Mouse (Mus musculus): ENCODE measurements around the gene Oser1. TPM values are rescaled to one million over a fixed set of nuclear protein-coding genes. Genes with fewer than 3 reads are reported as not detected.
A peak's percentile ranks its signal among the peaks of the same experiment; 100 is the strongest.

Gene Oser1
- total and polyA plus RNA-seq, 3 experiments = 43.8 to 53.9 TPM; not detected in 1

DNA sequence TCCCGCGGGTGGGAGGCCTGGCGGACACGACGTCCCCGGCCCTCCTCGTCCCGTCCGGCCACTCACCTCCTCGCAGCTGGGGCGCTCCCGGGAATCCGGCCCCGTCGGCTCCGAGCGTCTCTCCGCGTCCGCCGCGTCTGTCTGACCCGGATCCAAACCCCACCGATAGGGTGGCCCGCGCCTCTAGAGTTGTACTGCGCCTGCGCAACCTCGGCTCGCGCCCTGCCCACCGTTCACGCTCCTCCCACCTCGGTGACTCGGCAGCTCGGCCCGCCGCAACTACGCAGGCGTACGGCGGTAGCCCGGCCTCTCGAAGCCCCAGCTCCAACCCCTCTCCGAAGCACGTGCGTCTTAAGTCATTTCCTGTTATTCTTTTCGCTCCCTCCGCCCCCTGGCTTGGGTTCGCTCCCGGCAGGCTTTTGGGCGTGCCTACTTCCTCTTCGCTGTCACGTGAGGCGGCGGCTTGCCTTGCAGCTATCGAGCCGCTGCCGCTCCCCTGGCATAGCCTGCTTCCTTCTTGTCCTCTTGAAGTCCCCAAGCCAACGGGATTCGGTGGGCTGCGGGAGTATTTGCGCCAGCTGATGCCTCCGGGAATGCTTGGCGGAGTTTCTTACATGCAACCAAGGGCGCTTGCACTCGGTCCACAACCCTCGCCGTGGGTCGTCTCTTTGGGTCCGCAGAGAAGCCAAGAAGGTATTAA lies 5.0 kb downstream of the Oser1 start (continued):
- TF ChIP-seq POLR2AphosphoS2 (IDR thresholded peaks at IDR 0.05; ENCODE audit: low read length) (peak; percentile 86), MYB (IDR thresholded peaks at IDR 0.05; ENCODE audit: low read depth, low read length) (no peak), ZKSCAN1 (IDR thresholded peaks at IDR 0.05; ENCODE audit: low read depth, low read length) (no peak)

DNA sequence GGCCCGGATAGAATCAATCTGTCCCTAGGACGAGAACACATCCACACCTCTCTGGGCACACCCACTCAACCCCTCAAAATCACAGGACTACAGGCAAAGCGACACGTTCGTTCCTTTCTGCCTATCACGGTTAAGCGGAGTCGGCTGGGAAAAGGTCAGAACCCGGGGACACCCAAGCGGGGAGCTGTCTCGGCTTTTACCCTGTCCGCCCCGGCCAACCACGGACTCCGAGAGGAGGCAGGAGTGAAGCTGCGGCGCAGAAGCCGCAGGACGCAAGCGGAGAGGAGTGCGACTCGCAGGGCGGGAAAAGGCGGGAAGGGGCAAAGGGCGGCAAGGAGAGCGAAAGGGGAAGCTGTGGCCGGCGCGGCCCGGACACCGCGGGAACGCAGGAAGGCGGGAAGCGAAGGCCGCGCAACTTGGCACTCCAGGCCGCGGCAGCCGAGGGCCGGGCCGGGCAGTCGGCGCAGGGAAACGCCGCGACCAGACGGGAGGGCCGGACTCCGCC lies 5.6 kb downstream of the Oser1 start:
- peaks cover 6 to 13% of the 10 kb centered on the region in 2 experiments for H3K4me1 ChIP-seq (ENCODE audit: control insufficient read depth in 1 of 2, insufficient read depth in 2 of 2, low read length in 2 of 2)
- peak overlapping the region; percentile 77 for H3K27ac ChIP-seq (ENCODE audit: control insufficient read depth, low read depth, low read length)
- DNase-seq (ENCODE audit: low read depth, low spot score) = peak; percentile 82
- no peaks in the 10 kb centered on the region for H3K9me3 ChIP-seq (replicated peaks; ENCODE audit: insufficient read depth, low read length)
- H3K36me3 ChIP-seq (ENCODE audit: control insufficient read depth in 1 of 2, insufficient read depth in 2 of 2, low read length in 2 of 2) = peaks cover 9 to 31% of the 10 kb centered on the region in 2 experiments
- TF ChIP-seq TAL1 (IDR thresholded peaks at IDR 0.05; ENCODE audit: low read length) = no peak
- TF ChIP-seq SIN3A (IDR thresholded peaks at IDR 0.05; ENCODE audit: low read length) = no peak
- no peak for TF ChIP-seq ZNF384 (IDR thresholded peaks at IDR 0.05; ENCODE audit: low read depth, low read length)
- TF ChIP-seq E2F4 (IDR thresholded peaks at IDR 0.05; ENCODE audit: borderline replicate concordance, low read depth, low read length) = peak; percentile 90; the same call in 1 of the 2 replicates
- no peak for TF ChIP-seq SMC3 (IDR thresholded peaks at IDR 0.05; ENCODE audit: low read depth, low read length)
- no peak for TF ChIP-seq RCOR1 (IDR thresholded peaks at IDR 0.05; ENCODE audit: low read depth, low read length)
- no peak for TF ChIP-seq ZC3H11A (IDR thresholded peaks at IDR 0.05; ENCODE audit: low read depth, low read length)
- no peak for TF ChIP-seq POLR2A (IDR thresholded peaks at IDR 0.05; ENCODE audit: control insufficient read depth in 1 of 2, insufficient read depth in 1 of 2, low read depth in 1 of 2, low read length in 2 of 2, poor library complexity in 1 of 2)
- no peak for TF ChIP-seq GATA1 (IDR thresholded peaks at IDR 0.05; ENCODE audit: low read depth, low read length)
- no peak for TF ChIP-seq RAD21 (IDR thresholded peaks at IDR 0.05; ENCODE audit: low read depth, low read length)
- TF ChIP-seq UBTF (IDR thresholded peaks at IDR 0.05; ENCODE audit: borderline replicate concordance, insufficient read depth, low read depth, low read length) = peak; percentile 89; the same call in 1 of the 2 replicates
- no peak for TF ChIP-seq MEF2A (IDR thresholded peaks at IDR 0.05; ENCODE audit: extremely low read depth, insufficient replicate concordance, low read depth, low read length, poor library complexity, severe bottlenecking)
- H3K79me2 ChIP-seq (ENCODE audit: control insufficient read depth, insufficient read depth, low read length, poor library complexity) = peaks cover 45% of the 10 kb centered on the region
- H3K9ac ChIP-seq (ENCODE audit: control insufficient read depth, low read depth, low read length, poor library complexity, severe bottlenecking) = peak overlapping the region; percentile 91
- H3K27me3 ChIP-seq (ENCODE audit: control insufficient read depth in 1 of 2, insufficient read depth in 2 of 2, low read length in 2 of 2) = no peaks in the 10 kb centered on the region
- peak overlapping the region; percentile 77 to 95 for H3K4me3 ChIP-seq (ENCODE audit: control insufficient read depth in 1 of 2, insufficient read depth in 1 of 2, low read depth in 2 of 2, low read length in 2 of 2)

DNA sequence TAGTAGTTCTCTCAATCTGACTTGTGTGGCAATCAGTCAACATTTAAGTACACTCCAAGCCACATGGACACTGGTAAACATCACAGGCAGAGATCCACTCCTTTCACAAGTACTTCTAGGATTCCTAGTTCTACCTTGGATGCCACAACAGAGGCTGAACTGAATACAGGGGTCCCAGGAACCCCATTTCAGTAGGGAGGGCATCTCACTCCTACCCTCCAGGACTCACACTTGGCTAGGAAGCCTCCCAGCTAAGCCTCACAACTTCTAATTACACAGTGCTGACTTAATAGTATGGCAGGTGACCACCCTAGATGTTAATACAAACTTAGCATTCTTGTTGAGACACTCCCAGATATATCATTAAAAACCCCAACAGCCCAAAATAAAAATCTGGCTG lies 6.7 kb downstream of the Oser1 start:
- H3K27me3 ChIP-seq (ENCODE audit: control insufficient read depth in 1 of 2, insufficient read depth in 2 of 2, low read length in 2 of 2) = no peaks in the 10 kb centered on the region
- TF ChIP-seq MXI1 (IDR thresholded peaks at IDR 0.05; ENCODE audit: low read depth, low read length) (no peak), MAFK (IDR thresholded peaks at IDR 0.05; ENCODE audit: borderline replicate concordance, low read depth, low read length) (no peak), CHD2 (IDR thresholded peaks at IDR 0.05; ENCODE audit: low read length) (no peak), E2F4 (IDR thresholded peaks at IDR 0.05; ENCODE audit: borderline replicate concordance, low read depth, low read length) (no peak), RAD21 (IDR thresholded peaks at IDR 0.05; ENCODE audit: low read depth, low read length) (no peak)
- no peak for DNase-seq (ENCODE audit: low read depth, low spot score)
- peaks cover 16 to 31% of the 10 kb centered on the region in 2 experiments for H3K36me3 ChIP-seq (ENCODE audit: control insufficient read depth in 1 of 2, insufficient read depth in 2 of 2, low read length in 2 of 2)
- H3K4me3 ChIP-seq (ENCODE audit: control insufficient read depth in 1 of 2, insufficient read depth in 1 of 2, low read depth in 2 of 2, low read length in 2 of 2) = peak overlapping the region; percentile 77 to 95
- H3K4me1 ChIP-seq (ENCODE audit: control insufficient read depth in 1 of 2, insufficient read depth in 2 of 2, low read length in 2 of 2) = peaks cover 6 to 11% of the 10 kb centered on the region in 2 experiments
- peaks cover 45% of the 10 kb centered on the region for H3K79me2 ChIP-seq (ENCODE audit: control insufficient read depth, insufficient read depth, low read length, poor library complexity)
- H3K27ac ChIP-seq (ENCODE audit: control insufficient read depth, low read depth, low read length) = no peak overlapping the region
- peak overlapping the region; percentile 91 for H3K9ac ChIP-seq (ENCODE audit: control insufficient read depth, low read depth, low read length, poor library complexity, severe bottlenecking)
- H3K9me3 ChIP-seq (replicated peaks; ENCODE audit: insufficient read depth, low read length) = no peaks in the 10 kb centered on the region

Data from MEL (cell line).